Mouse (Mus musculus): ENCODE measurements around the gene Wif1. TPM values are rescaled to one million over a fixed set of nuclear protein-coding genes. Genes with fewer than 3 reads are reported as not detected.

Gene Wif1
- polyA plus RNA-seq, 1 experiment, result 1.8 TPM

DNA sequence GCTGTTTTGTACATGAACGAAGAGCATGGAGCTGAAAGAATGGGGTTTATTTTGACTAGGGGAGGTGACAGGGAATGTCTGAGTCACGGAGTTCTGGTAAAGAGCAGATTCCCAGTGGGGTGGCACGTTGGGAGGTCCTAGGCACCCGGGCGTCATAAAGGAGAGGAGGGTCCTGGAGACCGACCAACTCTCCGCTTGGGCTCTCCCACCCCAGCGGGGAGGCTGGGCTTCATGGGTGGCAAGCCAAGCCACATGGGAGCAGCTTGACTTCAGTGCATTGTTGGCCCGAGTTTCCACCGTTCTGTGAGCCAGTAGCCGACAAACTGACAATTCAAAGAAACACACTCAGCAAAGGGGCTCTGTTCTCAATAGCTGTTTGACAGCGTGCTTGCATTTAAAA is 64.5 kb downstream of the Wif1 start:
- DNase-seq, result no peak
- 72% methylated on average over 12 of the region's 12 CpGs for WGBS

GRCm38 (mm10) chr10:121099658-121100057 is 65.9 kb downstream of the Wif1 start:
- TF ChIP-seq CTCF (conservative IDR thresholded peaks at IDR 0.05; ENCODE audit: insufficient read depth, insufficient read length, low read depth, low read length) (no peak), POLR2A (IDR thresholded peaks at IDR 0.05; ENCODE audit: low read depth, low read length) (no peak)

More for the DNA sequence above, 64.5 kb downstream of the Wif1 start:
- Histone ChIP-seq H3K36me3 (ENCODE audit: control insufficient read depth, insufficient read depth, low read length) (no peaks in the 10 kb centered on the region), H3K27me3 (replicated peaks; ENCODE audit: control insufficient read depth, insufficient read depth, low read length) (no peaks in the 10 kb centered on the region), H3K4me3 (ENCODE audit: insufficient read depth, low read depth, low read length) (no peak overlapping the region), H3K27ac (ENCODE audit: insufficient read depth, low read depth, low read length) (no peak overlapping the region), H3K4me1 (ENCODE audit: control insufficient read depth, insufficient read depth, low read length) (no peaks in the 10 kb centered on the region)
- TF ChIP-seq CTCF (conservative IDR thresholded peaks at IDR 0.05; ENCODE audit: insufficient read depth, insufficient read length, low read depth, low read length), result no peak
- no peak for TF ChIP-seq POLR2A (IDR thresholded peaks at IDR 0.05; ENCODE audit: low read depth, low read length)

DNA sequence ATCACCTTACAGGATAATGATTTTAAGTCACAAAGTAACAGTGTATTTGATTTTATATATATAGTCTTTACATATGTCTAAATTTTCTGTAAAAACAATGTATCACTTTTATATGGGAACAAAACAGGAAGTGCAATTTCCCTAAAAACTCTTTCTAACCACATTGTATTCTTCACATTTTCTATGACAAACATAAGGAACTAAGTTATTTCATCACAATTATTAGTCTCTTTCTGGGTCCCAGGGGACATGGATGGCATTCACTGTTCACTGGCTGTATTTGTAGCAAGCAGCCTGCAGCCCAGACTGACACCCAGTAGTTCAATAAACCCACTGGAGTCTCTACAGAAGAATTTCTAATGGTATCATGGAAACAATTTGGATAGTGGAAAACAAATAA is 82.4 kb downstream of the Wif1 start:
- no peaks in the 10 kb centered on the region for H3K36me3 ChIP-seq (ENCODE audit: control insufficient read depth, insufficient read depth, low read length)
- H3K4me3 ChIP-seq (ENCODE audit: insufficient read depth, low read depth, low read length), result no peak overlapping the region
- no peaks in the 10 kb centered on the region for H3K27me3 ChIP-seq (replicated peaks; ENCODE audit: control insufficient read depth, insufficient read depth, low read length)
- no peak for DNase-seq
- no peak overlapping the region for H3K27ac ChIP-seq (ENCODE audit: insufficient read depth, low read depth, low read length)
- H3K4me1 ChIP-seq (ENCODE audit: control insufficient read depth, insufficient read depth, low read length), result no peaks in the 10 kb centered on the region
- TF ChIP-seq CTCF (conservative IDR thresholded peaks at IDR 0.05; ENCODE audit: insufficient read depth, insufficient read length, low read depth, low read length) (no peak), POLR2A (IDR thresholded peaks at IDR 0.05; ENCODE audit: low read depth, low read length) (no peak)

More at GRCm38 (mm10) chr10:121099658-121100057, 65.9 kb downstream of the Wif1 start:
- Histone ChIP-seq H3K27ac (ENCODE audit: insufficient read depth, low read depth, low read length) (no peak overlapping the region), H3K36me3 (ENCODE audit: control insufficient read depth, insufficient read depth, low read length) (no peaks in the 10 kb centered on the region), H3K27me3 (replicated peaks; ENCODE audit: control insufficient read depth, insufficient read depth, low read length) (no peaks in the 10 kb centered on the region), H3K4me1 (ENCODE audit: control insufficient read depth, insufficient read depth, low read length) (no peaks in the 10 kb centered on the region), H3K4me3 (ENCODE audit: insufficient read depth, low read depth, low read length) (no peak overlapping the region)
- no peak for DNase-seq
- WGBS, result 26% methylated on average over 11 of the region's 11 CpGs

- TF ChIP-seq CTCF (conservative IDR thresholded peaks at IDR 0.05; ENCODE audit: insufficient read depth, insufficient read length, low read depth, low read length) (no peak), POLR2A (IDR thresholded peaks at IDR 0.05; ENCODE audit: low read depth, low read length) (no peak)
- no peak for DNase-seq
- Histone ChIP-seq H3K36me3 (ENCODE audit: control insufficient read depth, insufficient read depth, low read length) (no peaks in the 10 kb centered on the region), H3K27me3 (replicated peaks; ENCODE audit: control insufficient read depth, insufficient read depth, low read length) (no peaks in the 10 kb centered on the region), H3K4me1 (ENCODE audit: control insufficient read depth, insufficient read depth, low read length) (no peaks in the 10 kb centered on the region), H3K27ac (ENCODE audit: insufficient read depth, low read depth, low read length) (no peak overlapping the region), H3K4me3 (ENCODE audit: insufficient read depth, low read depth, low read length) (no peak overlapping the region)
- WGBS, result 55% methylated on average over 4 of the region's 4 CpGs
Observed at GRCm38 (mm10) chr10:121116636-121117035, 82.9 kb downstream of the Wif1 start.

DNA sequence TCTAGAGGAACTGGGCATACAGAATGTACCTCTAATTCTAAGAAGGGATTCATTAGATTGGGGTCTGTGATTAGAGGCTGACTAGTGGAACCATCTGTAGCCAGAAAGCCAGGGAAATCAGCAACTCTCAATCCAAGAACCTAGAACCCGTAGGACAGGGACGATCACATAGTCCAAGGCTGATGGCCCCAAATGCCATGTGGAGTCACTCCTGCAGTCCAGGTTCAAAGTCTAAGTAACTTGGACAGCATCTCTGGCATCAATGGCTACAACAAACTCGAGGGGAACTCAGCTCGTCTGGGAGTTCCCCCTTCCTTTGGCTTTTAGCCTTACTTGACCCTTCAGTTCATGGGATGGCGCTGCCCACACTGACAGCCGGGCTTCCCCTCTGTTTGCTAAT is 87.0 kb downstream of the Wif1 start:
- H3K4me3 ChIP-seq (ENCODE audit: insufficient read depth, low read depth, low read length), result no peak overlapping the region
- H3K27me3 ChIP-seq (replicated peaks; ENCODE audit: control insufficient read depth, insufficient read depth, low read length), result no peaks in the 10 kb centered on the region
- H3K27ac ChIP-seq (ENCODE audit: insufficient read depth, low read depth, low read length), result no peak overlapping the region
- TF ChIP-seq CTCF (conservative IDR thresholded peaks at IDR 0.05; ENCODE audit: insufficient read depth, insufficient read length, low read depth, low read length) (no peak), POLR2A (IDR thresholded peaks at IDR 0.05; ENCODE audit: low read depth, low read length) (no peak)
- WGBS, result 55% methylated on average over 6 of the region's 6 CpGs
- DNase-seq, result no peak
- H3K36me3 ChIP-seq (ENCODE audit: control insufficient read depth, insufficient read depth, low read length), result no peaks in the 10 kb centered on the region
- H3K4me1 ChIP-seq (ENCODE audit: control insufficient read depth, insufficient read depth, low read length), result no peaks in the 10 kb centered on the region

- Histone ChIP-seq H3K4me1 (ENCODE audit: control insufficient read depth, insufficient read depth, low read length) (no peaks in the 10 kb centered on the region), H3K27ac (ENCODE audit: insufficient read depth, low read depth, low read length) (no peak overlapping the region), H3K36me3 (ENCODE audit: control insufficient read depth, insufficient read depth, low read length) (no peaks in the 10 kb centered on the region), H3K4me3 (ENCODE audit: insufficient read depth, low read depth, low read length) (no peak overlapping the region), H3K27me3 (replicated peaks; ENCODE audit: control insufficient read depth, insufficient read depth, low read length) (no peaks in the 10 kb centered on the region)
- WGBS, result 93% methylated on average over 16 of the region's 16 CpGs
- peak; percentile 29 for DNase-seq
- TF ChIP-seq CTCF (conservative IDR thresholded peaks at IDR 0.05; ENCODE audit: insufficient read depth, insufficient read length, low read depth, low read length) (peak; percentile 31; the same call in 1 of the 2 replicates), POLR2A (IDR thresholded peaks at IDR 0.05; ENCODE audit: low read depth, low read length) (no peak)
Observed at GRCm38 (mm10) chr10:121124481-121124880, 90.7 kb downstream of the Wif1 start.

DNA sequence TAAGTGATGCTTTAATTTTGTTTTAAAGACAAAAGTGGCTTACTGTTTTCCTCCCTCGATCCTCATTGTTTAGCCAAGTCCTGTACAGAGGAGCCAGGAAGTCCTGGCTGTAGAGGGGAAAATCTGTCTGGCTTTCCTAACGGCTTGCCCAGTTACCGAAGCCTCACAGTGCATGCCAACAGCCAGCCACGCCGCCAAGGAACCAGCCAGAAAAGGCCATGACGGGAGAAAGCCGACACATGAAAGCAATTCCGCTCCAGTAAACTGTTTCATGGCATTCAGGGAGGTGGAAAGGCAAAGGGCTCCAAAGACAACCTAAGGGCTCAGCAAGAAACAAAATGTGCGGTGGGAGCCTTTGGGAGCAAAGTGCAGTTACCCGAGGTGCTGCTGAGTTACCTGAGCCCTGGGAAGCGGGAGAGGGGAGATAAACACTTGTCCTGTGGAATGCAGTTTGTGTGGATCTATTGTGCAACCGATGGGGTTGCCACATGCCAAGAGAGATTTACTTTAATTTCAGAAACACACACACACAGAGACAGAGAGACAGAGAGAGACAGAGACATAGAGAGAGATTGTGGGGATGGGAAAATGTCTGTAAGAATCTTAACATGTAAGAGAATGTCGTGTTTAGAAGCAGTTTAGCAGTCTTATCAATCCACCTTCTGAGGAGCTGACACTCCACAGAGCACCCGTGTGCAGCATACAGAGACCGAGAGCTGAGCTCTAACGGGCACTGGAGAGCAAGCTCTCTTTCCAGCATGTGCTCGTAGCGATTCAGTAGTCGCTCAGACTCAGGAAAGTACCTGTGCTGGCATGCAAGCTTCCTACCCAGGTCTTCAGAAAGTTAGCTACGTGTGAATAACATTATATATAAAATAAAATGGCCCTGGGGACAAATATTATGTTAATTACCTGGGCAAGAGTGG is 95.5 kb downstream of the Wif1 start:
- TF ChIP-seq POLR2A (IDR thresholded peaks at IDR 0.05; ENCODE audit: low read depth, low read length), result no peak
- no peak for TF ChIP-seq CTCF (conservative IDR thresholded peaks at IDR 0.05; ENCODE audit: insufficient read depth, insufficient read length, low read depth, low read length)
- Histone ChIP-seq H3K27ac (ENCODE audit: insufficient read depth, low read depth, low read length) (no peak overlapping the region), H3K27me3 (replicated peaks; ENCODE audit: control insufficient read depth, insufficient read depth, low read length) (no peaks in the 10 kb centered on the region), H3K4me3 (ENCODE audit: insufficient read depth, low read depth, low read length) (no peak overlapping the region), H3K36me3 (ENCODE audit: control insufficient read depth, insufficient read depth, low read length) (no peaks in the 10 kb centered on the region), H3K4me1 (ENCODE audit: control insufficient read depth, insufficient read depth, low read length) (no peaks in the 10 kb centered on the region)
- DNase-seq, result no peak
- 45% methylated on average over 20 of the region's 20 CpGs for WGBS

Other genes starting within 250 kb of the Wif1 start
- gene Msrb3, start 134.9 kb upstream of the Wif1 start, polyA plus RNA-seq (2012; rRNA removed), result 7.8 and 9.4 TPM in 2 replicates
- gene Lemd3, start 54.6 kb upstream of the Wif1 start, polyA plus RNA-seq (2012; rRNA removed), result 3.6 and 4.1 TPM in 2 replicates